Comparison of ENCODE assay signal across 16 mouse cellular contexts in genomic region chr14:27085999-27086398, GRCm38 (mm10).
"Had no signal": no experiment of that assay in that cellular context is flagged by ENCODE, and none has a peak within 500 bp of the region (broad histone marks: within the 10 kb centered on the region; RNA-seq: fewer than 3 reads in every experiment).

No protein-coding gene starts in this region.

- H3K4me2 ChIP-seq: lung, embryonic 14.5 days; midbrain, embryonic 12.5 days; midbrain, embryonic 15.5 days; neural tube, embryonic 12.5 days had no signal

- H3K27me3 ChIP-seq: midbrain, embryonic 12.5 days; midbrain, embryonic 15.5 days; neural tube, embryonic 12.5 days had no signal

- ATAC-seq: midbrain, embryonic 15.5 days had no signal

- H3K4me3 ChIP-seq: midbrain, embryonic 10.5 days; midbrain, embryonic 12.5 days; midbrain, embryonic 15.5 days; neural tube, embryonic 12.5 days had no signal

- H3K27ac ChIP-seq: liver, embryonic 14.5 days; midbrain, embryonic 10.5 days; midbrain, embryonic 12.5 days; midbrain, embryonic 15.5 days; neural tube, embryonic 12.5 days had no signal

- DNase-seq: lung, adult 18-20 months; lung, embryonic 14.5 days; lung, postnatal 10 days; lung, postnatal 4 days; right cerebral cortex, adult 18-20 months; right cerebral cortex, postnatal 25 days; right cerebral cortex, postnatal 4 days; spleen, adult 18-20 months; thymus, adult 18-20 months; thymus, postnatal 14 days; thymus, postnatal 36 days had no signal

- H3K36me3 ChIP-seq: midbrain, embryonic 12.5 days; midbrain, embryonic 15.5 days had no signal

- H3K4me1 ChIP-seq: midbrain, embryonic 15.5 days had no signal

- H3K9ac ChIP-seq: liver, embryonic 14.5 days; lung, embryonic 14.5 days; midbrain, embryonic 12.5 days; midbrain, embryonic 15.5 days; neural tube, embryonic 12.5 days had no signal

- H3K9me3 ChIP-seq: midbrain, embryonic 10.5 days; midbrain, embryonic 12.5 days; midbrain, embryonic 15.5 days; neural tube, embryonic 12.5 days had no signal
